Mouse (Mus musculus): ENCODE results near the gene Sf3b2. TPM values are rescaled to one million over a fixed set of nuclear protein-coding genes. Genes with fewer than 3 reads are reported as not detected.

Gene Sf3b2
- 215 and 289 TPM in 2 replicates for polyA plus RNA-seq (2012; rRNA removed)

DNA sequence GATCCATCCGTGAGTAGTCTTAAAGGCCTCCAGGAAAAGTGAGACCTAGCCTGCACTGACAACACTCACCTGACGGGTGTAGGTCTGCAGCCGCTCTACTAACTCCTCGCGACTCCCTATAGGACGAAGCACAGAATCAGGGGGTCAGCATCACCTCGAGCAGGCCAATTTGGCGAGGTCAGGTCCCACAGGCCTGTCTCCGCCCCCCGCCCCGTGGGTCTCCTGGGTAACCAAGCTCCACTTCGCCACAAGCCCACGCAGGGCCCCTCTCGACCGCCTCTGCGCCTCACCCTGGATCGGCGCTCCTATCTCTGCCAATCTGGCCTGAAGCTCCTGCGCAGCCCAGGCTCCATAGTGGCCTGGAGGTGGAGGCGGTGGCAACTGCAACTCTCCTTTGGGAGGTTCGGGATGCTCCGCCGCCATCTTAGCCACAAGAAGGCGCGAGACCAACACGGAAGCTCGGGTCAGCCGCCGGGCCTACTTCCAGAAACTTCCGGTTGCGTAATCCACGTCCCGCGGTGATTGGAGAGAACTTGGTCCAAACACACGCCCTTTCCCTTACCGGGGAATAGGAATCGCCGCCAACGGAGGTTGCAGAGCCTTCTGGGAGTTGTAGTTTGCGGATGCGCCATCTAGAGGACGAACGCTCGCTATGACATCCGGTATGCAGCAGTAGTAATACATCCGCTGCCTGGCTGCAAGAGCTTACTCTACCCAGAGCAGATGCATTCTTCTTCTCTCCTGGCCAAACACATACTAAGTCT lies at the start of gene Sf3b2:
Gene Sf3b2 (minus strand): TSS at position 484 of the 764 bp plus-strand sequence.

DNA sequence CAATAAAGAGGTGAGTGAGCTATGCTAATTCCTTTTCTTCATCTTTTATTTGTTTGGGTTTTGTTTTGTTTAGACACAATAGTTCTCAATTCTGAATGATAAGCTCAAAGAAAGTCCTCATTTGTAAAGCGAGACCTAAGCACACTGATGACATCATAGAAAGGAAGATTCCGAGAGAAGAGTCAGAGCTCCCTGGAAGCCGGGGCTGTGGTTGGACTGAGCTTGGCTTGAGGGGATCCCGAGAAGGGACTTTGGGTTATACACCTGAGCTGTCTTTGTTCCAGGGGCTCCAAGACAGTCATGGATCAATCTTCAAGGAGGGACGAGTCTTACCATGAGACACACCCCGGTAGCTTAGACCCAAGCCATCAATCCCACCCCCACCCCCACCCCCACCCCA lies 40.2 kb upstream of the Sf3b2 start, which contains the start of gene Catsper1:
Gene Catsper1 (plus strand): TSS at position 301 of the 400 bp plus-strand sequence.

DNA sequence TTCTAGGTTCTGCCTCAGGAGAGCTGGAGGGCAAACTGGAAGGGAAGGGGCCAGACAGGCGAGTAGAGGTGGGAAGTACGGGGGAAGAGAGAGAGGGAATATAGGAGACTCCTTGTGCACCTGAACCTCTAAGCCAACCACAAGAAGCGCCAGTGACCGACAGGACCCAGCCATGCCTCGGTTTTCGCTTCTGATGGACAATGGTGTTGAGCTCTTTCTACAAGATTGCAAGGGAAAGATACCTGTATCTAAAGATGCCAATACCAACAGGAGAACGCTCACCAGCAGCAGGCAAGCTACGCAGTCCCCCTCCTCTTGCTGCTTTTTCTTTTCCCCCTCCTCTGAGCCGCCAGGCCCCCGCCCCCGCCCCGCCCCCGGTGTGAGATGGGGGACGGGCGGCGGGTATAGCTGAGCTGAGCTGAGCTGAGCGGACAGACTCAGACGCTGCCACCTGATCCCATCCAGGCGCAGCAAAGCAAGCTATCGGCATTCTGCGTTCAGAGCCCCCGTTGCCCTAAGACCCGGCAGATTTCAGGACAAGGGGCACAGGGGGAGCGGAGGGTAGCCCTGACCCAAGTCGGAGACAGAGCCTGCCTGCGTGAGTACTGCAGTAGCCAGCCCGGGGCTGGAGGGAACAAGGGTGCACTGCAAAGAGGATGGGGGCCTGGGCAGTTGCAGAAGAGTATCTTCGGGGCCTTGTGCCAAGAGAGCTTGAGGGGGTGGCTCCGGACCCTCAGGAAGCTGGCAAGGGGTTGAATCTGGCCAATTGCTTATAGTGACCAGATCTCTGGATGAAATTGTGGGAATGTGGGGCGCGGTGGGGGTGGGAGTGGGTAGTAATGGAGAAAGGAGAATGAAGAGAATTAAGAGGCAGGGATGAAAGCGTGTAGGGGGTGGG lies 2.9 kb upstream of the Sf3b2 start, which contains the start of gene Gal3st3:
Gene Gal3st3 (plus strand): TSS at position 429 of the 898 bp plus-strand sequence.

DNA sequence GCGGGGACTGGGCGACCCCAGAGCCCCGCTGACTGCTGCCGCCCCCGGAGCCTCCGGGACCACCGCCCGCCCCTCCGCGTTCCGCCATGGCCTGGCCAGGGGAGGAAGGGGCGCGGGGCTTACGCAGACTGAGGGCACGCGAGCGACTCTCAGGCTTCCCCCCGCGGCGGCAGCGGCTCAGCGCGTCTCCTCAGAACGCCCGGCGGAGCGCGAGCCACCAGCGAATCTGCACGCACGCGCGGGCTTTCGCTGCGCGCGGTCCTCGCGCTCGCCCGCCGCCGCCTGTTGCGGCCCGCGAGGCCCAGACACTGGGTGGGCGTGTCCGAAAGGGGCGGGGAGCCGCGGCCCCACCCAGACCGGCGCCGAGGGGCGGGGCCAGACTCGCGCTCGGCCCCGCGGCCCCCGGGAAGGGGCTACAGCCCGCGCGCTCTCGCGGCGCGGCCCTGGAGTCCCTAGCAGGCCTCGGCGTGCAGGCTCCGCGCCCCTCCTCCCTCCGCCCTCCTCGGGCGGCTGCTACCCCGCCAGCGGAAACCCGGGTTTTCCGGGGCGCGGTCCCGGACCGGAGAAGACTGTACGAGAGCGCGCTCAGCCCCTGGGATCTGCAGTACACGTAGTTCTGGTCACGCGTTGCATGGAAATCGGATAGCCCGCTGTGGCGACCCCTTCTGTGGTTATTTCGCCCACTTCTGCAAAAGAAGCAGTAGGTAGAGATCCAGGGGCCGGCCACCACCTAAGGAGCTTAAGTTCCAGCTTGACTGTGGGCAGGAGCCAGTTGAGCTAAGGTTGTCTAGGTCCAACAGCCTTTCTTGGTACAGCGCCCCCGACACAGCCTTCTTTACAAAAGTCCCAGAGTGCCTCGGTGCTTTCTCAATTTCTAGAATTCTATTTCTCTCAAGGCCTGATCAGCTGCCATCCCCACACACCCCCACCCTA lies 22.2 kb downstream of the Sf3b2 start, which contains the start of gene Pacs1:
Gene Pacs1 (minus strand): TSS at position 319 of the 933 bp plus-strand sequence.

Other genes starting within 250 kb of the Sf3b2 start
- 2.9 and 3.7 TPM in 2 replicates for gene Rin1, start 245.0 kb downstream of the Sf3b2 start, polyA plus RNA-seq (2012; rRNA removed)
- 24.5 and 32.1 TPM in 2 replicates for gene Cd248, start 227.4 kb downstream of the Sf3b2 start, polyA plus RNA-seq (2012; rRNA removed)
- 1.3 and 1.4 TPM in 2 replicates for gene Tmem151a, start 209.9 kb downstream of the Sf3b2 start, polyA plus RNA-seq (2012; rRNA removed)
- gene Yif1a, start 206.9 kb downstream of the Sf3b2 start, polyA plus RNA-seq (2012; rRNA removed) = 25.2 and 67.9 TPM in 2 replicates
- 68.3 and 72.8 TPM in 2 replicates for gene Cnih2, start 196.9 kb downstream of the Sf3b2 start, polyA plus RNA-seq (2012; rRNA removed)
- gene Rab1b, start 188.4 kb downstream of the Sf3b2 start, polyA plus RNA-seq (2012; rRNA removed) = 130 and 168 TPM in 2 replicates
- 60.5 and 71.9 TPM in 2 replicates for gene Klc2, start 176.9 kb downstream of the Sf3b2 start, polyA plus RNA-seq (2012; rRNA removed)
- gene Pacs1, start 22.3 kb downstream of the Sf3b2 start, polyA plus RNA-seq (2012; rRNA removed) = 20.7 and 31.9 TPM in 2 replicates
- 11.0 and 14.5 TPM in 2 replicates for gene Gal3st3, start 2.9 kb upstream of the Sf3b2 start, polyA plus RNA-seq (2012; rRNA removed)
- gene Catsper1, start 40.3 kb upstream of the Sf3b2 start, polyA plus RNA-seq (2012; rRNA removed) = not detected in 2 replicates
- gene Cst6, start 54.1 kb upstream of the Sf3b2 start, polyA plus RNA-seq (2012; rRNA removed) = 0.28 and 0.50 TPM in 2 replicates
- gene Eif1ad, start 71.3 kb upstream of the Sf3b2 start, polyA plus RNA-seq (2012; rRNA removed) = 60.1 and 61.8 TPM in 2 replicates
- 242 and 255 TPM in 2 replicates for gene Banf1, start 71.7 kb upstream of the Sf3b2 start, polyA plus RNA-seq (2012; rRNA removed)
- gene Sart1, start 93.2 kb upstream of the Sf3b2 start, polyA plus RNA-seq (2012; rRNA removed) = 85.1 and 210 TPM in 2 replicates
- 0.06 and 0.07 TPM in 2 replicates for gene Tsga10ip, start 107.1 kb upstream of the Sf3b2 start, polyA plus RNA-seq (2012; rRNA removed)
- gene Drap1, start 129.5 kb upstream of the Sf3b2 start, polyA plus RNA-seq (2012; rRNA removed) = 236 and 321 TPM in 2 replicates
- 34.9 and 60.1 TPM in 2 replicates for gene AI837181, start 129.7 kb upstream of the Sf3b2 start, polyA plus RNA-seq (2012; rRNA removed)
- gene Fosl1, start 152.1 kb upstream of the Sf3b2 start, polyA plus RNA-seq (2012; rRNA removed) = 0.02 and 0.04 TPM in 2 replicates
- 7.7 and 12.9 TPM in 2 replicates for gene Ccdc85b, start 162.4 kb upstream of the Sf3b2 start, polyA plus RNA-seq (2012; rRNA removed)
- gene Fibp, start 165.2 kb upstream of the Sf3b2 start, polyA plus RNA-seq (2012; rRNA removed) = 124 and 130 TPM in 2 replicates
- gene Ctsw, start 173.1 kb upstream of the Sf3b2 start, polyA plus RNA-seq (2012; rRNA removed) = 0.94 and 1.4 TPM in 2 replicates
- gene Efemp2, start 178.5 kb upstream of the Sf3b2 start, polyA plus RNA-seq (2012; rRNA removed) = 47.9 and 83.7 TPM in 2 replicates
- 38.4 and 39.4 TPM in 2 replicates for gene Mus81, start 192.9 kb upstream of the Sf3b2 start, polyA plus RNA-seq (2012; rRNA removed)
- gene Cfl1, start 195.0 kb upstream of the Sf3b2 start, polyA plus RNA-seq (2012; rRNA removed) = 1,441 and 1,801 TPM in 2 replicates
- gene 1700020D05Rik, start 208.3 kb upstream of the Sf3b2 start, polyA plus RNA-seq (2012; rRNA removed) = 2.5 and 3.1 TPM in 2 replicates
- 20.7 and 24.6 TPM in 2 replicates for gene Snx32, start 215.1 kb upstream of the Sf3b2 start, polyA plus RNA-seq (2012; rRNA removed)